Mouse (Mus musculus) cerebellum, adult 2 months (tissue): ENCODE measurements at regions not wholly inside any gene's neighbourhood (a gene's known extent, or its start where the extent isn't known, plus 50 kb on each side); places are given as distances from the start of the nearest gene placed in this dataset.

Experiments used
- CTCF ChIP-seq: fragments of 200-500 bp; IDR thresholded peaks from 2 replicates; pipeline ENCODE4 v1.5.1; 2011; ENCODE audit warnings: low read depth, mild to moderate bottlenecking, control low read depth, low read length, moderate library complexity, borderline replicate concordance; ENCODE audit not compliant: insufficient read depth
- POLR2A ChIP-seq: fragments of 200-500 bp; IDR thresholded peaks from 2 replicates; pipeline ENCODE4 v1.6.1; 2011; ENCODE audit warnings: low read length, control low read depth, borderline replicate concordance; ENCODE audit not compliant: insufficient read depth

DNA sequence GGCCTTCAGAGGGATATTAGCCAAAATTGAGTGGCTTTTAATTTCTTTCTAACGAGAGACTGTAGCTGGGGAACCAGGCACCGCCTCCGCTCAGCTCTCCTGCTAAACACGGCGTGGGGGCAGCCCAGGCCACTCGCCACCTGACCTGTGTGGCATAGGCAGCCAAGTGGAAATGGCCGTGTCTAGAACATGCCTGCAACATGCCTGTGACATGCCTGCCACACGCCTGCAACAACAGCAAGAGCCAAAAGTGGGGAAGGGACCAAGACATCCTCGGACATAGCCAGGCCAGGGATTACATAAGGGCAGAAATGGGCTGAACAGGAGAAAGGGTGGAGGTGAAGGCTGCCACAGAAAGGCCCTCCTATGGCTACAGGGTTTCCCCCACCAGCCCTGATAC is 59.1 kb upstream of the Pax2 start:
- no peak for TF ChIP-seq POLR2A
- no peak for TF ChIP-seq CTCF
